Mouse (Mus musculus) embryonic fibroblast, embryonic 13.5 days (primary cell): ENCODE results near the gene Odc1. TPM values are rescaled to one million over a fixed set of nuclear protein-coding genes. Genes with fewer than 3 reads are reported as not detected.
"Not testable (repeated sequence)": the region's sequence is repeated elsewhere in the genome, so short reads cannot be mapped to it uniquely, and the experiment has no call there.

Experiments
- H3K27ac ChIP-seq: 2 replicates; pipeline ENCODE4 v1.5.1; 2012; ENCODE audit warnings: low read length, control low read depth, inconsistent platforms; ENCODE audit not compliant: insufficient read depth
- H3K4me1 ChIP-seq: 2 replicates; pipeline ENCODE4 v1.6.1; 2011; ENCODE audit warnings: low read length; ENCODE audit not compliant: control insufficient read depth, insufficient read depth
- H3K4me3 ChIP-seq: 2 replicates; pipeline ENCODE4 v1.5.1; 2011; ENCODE audit warnings: mild to moderate bottlenecking, control low read depth, low read length; ENCODE audit not compliant: insufficient read depth
- CTCF ChIP-seq: IDR thresholded peaks from 2 replicates; pipeline ENCODE4 v1.5.1; 2011; ENCODE audit warnings: mild to moderate bottlenecking, control low read depth, low read length, moderate library complexity, borderline replicate concordance; ENCODE audit not compliant: insufficient read depth
- POLR2A ChIP-seq: IDR thresholded peaks from 2 replicates; pipeline ENCODE4 v1.6.1; 2011; ENCODE audit warnings: low read depth, mild to moderate bottlenecking, control low read depth, low read length, moderate library complexity
- polyA plus RNA-seq: library from polyadenylated mRNA; stranded (reverse); fragments of >200 nt; gene quantifications from 2 replicates; pipeline ENCODE4 v1.2.4, GENCODE M21; 2011; ENCODE audit warnings: low read depth; ENCODE audit not compliant: missing spikeins, insufficient read length

Odc1 gene
- polyA plus RNA-seq, 1 experiment = 357 TPM

DNA sequence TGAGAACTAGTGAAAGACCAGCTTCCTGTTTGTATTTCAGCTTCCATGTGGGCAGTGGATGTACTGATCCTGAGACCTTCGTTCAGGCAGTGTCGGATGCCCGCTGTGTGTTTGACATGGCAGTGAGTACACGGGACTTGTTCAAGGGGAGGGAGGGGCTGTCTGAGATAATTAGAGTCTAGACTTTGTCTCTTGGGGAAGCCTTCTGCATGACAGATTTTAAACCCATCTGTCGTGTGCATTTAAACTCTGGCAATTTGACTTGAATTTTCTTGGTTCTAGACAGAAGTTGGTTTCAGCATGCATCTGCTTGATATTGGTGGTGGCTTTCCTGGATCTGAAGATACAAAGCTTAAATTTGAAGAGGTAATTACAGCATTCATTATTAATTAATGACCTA, 3.9 kb downstream of the Odc1 start:
- H3K4me1 ChIP-seq = peaks cover 4% of the 10 kb centered on the region; the same call in 1 of the 2 replicates
- H3K4me3 ChIP-seq = no peak overlapping the region
- H3K27ac ChIP-seq = no peak overlapping the region
- TF ChIP-seq CTCF (no peak), POLR2A (no peak)

DNA sequence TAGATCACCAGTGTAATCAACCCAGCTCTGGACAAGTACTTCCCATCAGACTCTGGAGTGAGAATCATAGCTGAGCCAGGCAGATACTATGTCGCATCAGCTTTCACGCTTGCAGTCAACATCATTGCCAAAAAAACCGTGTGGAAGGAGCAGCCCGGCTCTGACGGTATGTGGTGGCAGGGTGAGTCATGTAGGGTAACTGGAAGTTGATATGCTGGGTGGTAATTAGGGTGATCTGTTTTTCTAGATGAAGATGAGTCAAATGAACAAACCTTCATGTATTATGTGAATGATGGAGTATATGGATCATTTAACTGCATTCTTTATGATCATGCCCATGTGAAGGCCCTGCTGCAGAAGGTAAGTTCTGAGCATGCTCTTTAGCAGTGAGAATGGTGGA, 4.8 kb downstream of the Odc1 start:
- H3K4me3 ChIP-seq, H3K27ac ChIP-seq, H3K4me1 ChIP-seq: not testable (repeated sequence)

DNA sequence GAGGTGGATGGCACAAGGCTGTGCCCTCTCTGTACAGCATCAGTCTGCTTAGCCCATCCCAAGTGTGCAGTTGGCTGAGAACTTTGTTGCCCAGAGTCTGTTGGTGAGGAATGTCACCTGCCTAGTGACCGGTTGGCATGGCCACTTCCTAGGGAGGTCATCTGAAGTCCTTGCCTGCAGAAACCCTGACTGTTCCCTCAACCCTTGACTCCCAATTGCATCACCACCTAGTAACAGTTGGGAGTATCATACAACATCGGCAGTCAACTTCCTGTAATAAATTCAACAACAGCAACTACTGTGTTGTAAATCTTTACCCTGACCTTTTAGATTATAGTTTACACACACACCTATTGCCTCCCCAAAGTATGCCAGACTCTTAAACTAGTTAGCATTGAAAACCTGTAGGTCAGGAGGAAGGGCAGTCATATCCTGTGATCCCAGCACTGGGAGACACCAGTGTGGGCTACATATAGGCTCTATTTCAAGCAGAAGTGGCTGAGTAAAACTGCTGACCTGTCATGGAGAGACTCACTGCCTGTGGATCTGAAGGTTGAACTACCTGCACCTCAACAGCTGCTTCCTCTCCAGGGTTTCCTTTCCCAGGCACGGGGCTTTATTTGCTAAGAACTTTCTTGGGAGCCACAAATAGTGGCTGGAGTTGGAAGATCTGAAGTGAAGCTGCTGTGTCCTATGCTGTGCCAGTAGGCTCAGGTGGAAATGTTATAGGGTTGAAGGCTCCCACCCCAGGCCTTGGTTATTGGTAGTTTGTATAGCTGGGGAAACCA, 6.8 kb downstream of the Odc1 start:
- Histone ChIP-seq H3K4me1 (peaks cover 4% of the 10 kb centered on the region; the same call in 1 of the 2 replicates), H3K27ac (no peak overlapping the region), H3K4me3 (no peak overlapping the region)
- TF ChIP-seq CTCF (no peak), POLR2A (no peak)

DNA sequence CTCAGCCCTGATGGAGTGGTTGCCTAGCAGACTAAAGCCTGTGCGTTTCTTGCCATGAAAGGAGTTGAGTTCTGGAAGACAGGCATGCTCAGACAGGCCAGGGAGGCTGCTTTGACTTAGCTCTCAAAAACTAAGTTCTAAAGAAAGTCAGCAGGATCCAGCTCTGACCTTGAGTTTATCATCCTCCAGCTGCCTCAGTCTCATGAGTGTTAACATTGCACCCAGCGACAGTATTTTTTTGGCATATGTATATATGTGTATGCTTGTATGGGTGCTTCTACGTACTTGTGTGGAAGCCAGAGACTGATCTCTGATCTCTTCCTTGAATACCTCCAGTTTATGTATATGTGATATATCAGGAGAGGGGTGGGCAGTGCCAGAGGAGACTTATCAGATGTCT, 7.8 kb downstream of the Odc1 start:
- no peaks in the 10 kb centered on the region; the same call in 1 of the 2 replicates for H3K4me1 ChIP-seq
- no peak overlapping the region for H3K4me3 ChIP-seq
- TF ChIP-seq POLR2A (no peak), CTCF (no peak)

DNA sequence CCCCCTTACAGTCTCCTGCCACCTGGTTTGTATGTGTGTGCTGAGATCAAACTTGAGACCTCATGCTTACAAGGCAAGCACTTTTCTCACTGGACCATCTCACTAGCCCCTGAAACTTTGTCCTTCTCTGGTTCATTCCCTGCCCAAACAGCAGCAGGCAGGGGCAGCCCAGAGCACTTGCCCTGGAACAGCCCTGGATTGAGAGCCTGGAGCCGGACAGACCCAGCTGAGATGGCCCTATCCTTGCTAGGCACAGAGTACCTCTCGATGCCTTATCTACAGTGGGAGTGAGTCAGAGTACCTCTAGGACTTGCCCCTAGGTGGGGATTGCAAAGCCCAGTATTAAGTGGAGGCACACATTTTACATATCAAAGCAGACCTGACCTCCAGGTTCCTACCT, 8.4 kb downstream of the Odc1 start:
- Histone ChIP-seq H3K27ac (no peak overlapping the region), H3K4me3 (no peak overlapping the region), H3K4me1 (no peaks in the 10 kb centered on the region; the same call in 1 of the 2 replicates)
- TF ChIP-seq POLR2A = no peak
- TF ChIP-seq CTCF = no peak

More for the DNA sequence above, 7.8 kb downstream of the Odc1 start:
- H3K27ac ChIP-seq = no peak overlapping the region

DNA sequence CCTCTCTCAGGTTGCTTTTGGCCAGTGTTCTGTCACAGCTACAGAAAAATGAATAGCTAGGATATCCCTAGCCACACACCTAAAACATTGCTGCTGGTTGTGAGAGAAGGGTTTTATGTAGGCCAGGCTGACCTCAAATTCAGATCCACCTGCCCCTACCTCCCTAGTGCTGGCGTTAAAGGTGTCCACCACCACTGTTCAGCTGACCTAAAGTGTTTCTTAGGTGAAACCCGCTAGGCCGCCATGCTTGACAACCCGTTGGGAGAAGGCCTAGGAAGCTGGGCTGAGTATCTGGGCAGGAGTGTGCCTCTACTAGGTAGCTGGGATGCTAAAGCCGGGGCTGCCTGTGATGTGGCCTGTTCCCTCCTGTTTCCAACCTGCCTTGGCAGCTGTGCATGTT, 9.0 kb downstream of the Odc1 start:
- H3K4me3 ChIP-seq = no peak overlapping the region
- TF ChIP-seq CTCF = no peak
- TF ChIP-seq POLR2A = no peak
- H3K27ac ChIP-seq = no peak overlapping the region
- H3K4me1 ChIP-seq = no peaks in the 10 kb centered on the region; the same call in 1 of the 2 replicates

DNA sequence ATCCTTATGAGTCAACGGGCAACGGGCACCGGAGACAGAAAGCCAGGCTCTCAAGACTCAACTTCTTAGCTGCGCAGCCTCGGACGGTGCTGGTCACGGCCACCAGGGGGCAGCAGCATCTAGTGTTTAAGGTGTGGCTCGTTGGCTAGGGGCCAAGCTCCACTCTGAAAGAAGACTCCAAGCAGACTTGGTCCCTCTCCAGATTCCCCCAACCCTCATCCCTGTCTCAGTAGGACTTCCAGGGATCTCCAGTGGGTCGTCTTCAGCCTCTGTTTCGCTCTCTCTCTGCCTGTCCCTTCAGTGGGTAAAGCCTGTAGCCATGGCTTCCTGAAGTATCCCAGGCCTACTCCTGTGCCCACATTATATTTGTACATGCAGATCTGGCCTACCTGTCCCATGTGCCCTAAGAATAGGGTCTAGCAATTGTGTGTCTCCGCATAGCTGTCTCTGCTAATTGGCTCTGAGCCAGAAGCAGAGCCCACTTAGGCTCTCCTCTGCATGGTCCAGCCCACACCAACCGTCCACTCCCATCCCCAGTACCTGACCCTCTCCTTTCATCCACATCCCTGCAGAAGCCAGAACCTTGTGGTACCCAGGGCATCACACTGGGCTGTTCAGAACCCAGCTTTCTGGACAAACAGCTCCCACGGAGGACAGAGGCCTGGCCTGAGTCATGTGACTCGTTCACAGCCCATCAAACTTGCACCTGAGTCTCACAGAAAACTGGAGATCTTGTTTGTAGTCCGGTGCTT, 9.8 kb downstream of the Odc1 start:
- H3K4me1 ChIP-seq = no peaks in the 10 kb centered on the region; the same call in 1 of the 2 replicates
- no peak for TF ChIP-seq POLR2A
- TF ChIP-seq CTCF = peak; percentile 94
- H3K27ac ChIP-seq = no peak overlapping the region
- H3K4me3 ChIP-seq = no peak overlapping the region

DNA sequence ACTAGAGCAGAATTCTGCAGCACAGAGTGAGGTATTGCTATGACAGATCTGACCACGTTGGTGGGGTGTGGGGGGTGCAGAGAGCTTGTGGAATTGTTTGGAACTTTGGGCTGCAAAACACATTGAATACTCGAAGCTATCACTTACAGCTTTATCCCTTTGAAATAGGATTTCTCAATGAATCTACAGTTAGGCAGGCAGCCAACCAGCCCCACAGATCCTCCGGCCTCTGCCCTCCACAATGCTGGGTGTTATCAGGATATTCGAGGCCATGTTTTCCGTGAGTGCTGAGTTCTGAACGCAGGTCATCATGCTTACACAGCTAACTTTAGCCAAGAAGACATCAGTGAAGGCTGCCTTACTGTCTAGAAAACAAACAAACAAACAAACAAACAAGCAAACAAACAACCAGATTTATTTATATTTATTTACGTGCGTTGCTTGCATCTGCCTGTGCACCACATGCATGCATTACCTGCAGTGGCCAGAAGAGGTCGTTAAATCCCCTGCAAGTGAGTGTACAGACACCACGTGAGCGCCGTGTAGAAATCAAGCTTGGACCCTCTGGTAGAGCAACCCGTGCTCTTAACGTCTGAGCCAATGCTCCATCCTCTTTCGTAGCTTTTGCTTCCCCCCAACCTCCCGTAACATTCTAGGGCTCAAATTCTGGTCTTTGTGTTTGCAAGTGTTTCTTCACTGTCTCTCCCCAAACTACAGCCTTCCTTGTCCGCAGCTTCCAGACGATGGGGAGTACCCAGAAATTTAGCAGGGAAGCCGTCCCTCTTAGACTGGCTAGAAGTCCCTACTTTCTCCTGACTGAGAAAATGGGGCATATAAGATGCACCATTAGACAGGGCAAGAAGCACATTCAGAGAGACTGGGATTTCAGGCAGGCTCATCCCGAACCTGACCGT, 12.1 kb downstream of the Odc1 start:
- no peak overlapping the region for H3K27ac ChIP-seq
- H3K4me1 ChIP-seq = no peaks in the 10 kb centered on the region
- TF ChIP-seq POLR2A = no peak
- TF ChIP-seq CTCF = peak; percentile 75; the same call in 1 of the 2 replicates
- H3K4me3 ChIP-seq = no peak overlapping the region

DNA sequence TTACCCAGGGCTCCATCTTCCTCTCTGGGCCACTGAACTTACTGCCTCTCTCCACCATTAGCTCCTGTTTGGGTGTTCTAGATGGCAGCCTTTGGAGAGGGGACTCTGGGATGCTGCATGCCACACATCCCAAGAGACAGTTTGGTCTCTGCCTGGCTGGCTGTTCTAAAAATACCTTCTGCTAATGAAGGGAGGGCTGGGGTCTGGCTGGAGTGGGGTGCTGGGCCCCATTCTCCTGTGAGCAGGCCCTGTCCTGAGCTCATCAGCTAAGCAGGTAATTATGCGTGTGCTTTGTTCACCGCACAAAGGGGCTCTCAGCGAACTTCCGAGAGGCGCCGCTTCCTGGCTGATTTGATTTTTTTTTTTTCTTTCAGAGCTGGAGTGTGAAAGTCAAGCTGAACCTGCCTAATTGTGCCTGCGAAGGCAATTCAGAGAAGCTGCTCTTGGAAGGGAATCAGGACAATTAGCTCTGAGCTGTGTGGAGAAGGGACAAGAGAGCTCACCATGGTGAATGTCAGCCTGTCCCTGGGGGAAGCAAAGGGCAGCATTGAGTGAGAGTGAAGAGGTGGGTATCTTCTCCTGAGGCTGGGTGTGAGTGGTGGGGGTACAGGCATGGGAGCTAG, 12.9 kb downstream of the Odc1 start:
- Histone ChIP-seq H3K4me3 (no peak overlapping the region), H3K4me1 (no peaks in the 10 kb centered on the region), H3K27ac (no peak overlapping the region)
- no peak for TF ChIP-seq POLR2A
- TF ChIP-seq CTCF = no peak
